Mouse (Mus musculus) stomach, postnatal 0 days (tissue): ENCODE measurements around the gene Cdkn1a.

ENCODE experiments used
- CTCF ChIP-seq: IDR thresholded peaks from 2 replicates; pipeline ENCODE4 v1.5.1; 2016; ENCODE audit warnings: antibody characterized with exemption, low read depth, mild to moderate bottlenecking, moderate library complexity
- EP300 ChIP-seq: optimal IDR thresholded peaks from 2 replicates; pipeline ENCODE3; 2016; ENCODE audit warnings: antibody characterized with exemption

DNA sequence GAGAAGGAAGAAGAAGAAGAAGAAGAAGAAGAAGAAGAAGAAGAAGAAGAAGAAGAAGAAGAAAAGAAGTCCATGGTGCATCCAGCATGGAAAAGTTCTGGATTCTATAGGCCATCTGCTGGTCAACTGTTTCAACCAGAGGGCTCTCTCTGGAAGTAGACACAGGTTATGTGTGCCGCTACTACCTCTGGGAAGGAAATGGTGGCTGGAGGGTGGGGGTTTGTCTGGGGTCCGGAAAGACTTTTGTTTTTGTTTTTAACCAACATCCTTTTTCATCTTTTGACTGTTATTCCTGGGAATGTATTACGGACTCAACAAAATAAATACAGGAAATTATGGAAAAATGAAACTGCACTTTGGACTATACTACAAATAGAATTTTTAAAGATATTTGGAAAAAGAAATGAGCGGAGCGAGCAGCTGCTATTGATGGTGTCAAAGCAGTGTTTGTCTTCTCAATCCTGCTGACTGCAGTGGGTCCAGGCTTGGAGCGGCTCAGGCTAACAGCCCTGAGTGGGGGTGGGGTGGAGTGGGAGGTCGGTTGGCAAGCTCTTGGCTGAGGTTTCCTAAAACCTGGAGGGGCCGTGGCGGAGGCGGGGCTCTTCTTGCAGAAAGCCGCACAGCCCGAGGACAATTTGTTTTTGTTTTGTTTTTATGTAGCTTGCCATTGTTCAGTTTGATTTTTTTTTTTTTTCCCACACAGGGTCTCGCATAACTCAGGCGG lies 12.8 kb upstream of the Cdkn1a start:
- 0 out of 2 replicates have a peak, but pooled peaks have one; percentile 16 for TF ChIP-seq CTCF
- no peak for TF ChIP-seq EP300
